ENCODE assay signal across 8 mouse cellular contexts in genomic region chr10:69858897-69859605, GRCm38 (mm10).
DNase-seq lines count a peak whose midpoint lies in the region; ATAC-seq and TF ChIP-seq lines count a peak whose summit lies in the region.
"Had no signal": no experiment of that assay in that cellular context is flagged by ENCODE, and none has a peak within 500 bp of the region (broad histone marks: within the 10 kb centered on the region; RNA-seq: fewer than 3 reads in every experiment).

No protein-coding gene starts in this region.

- DNase-seq in lung, postnatal 4 days = no peak
- peak; percentile 54 to 60 for DNase-seq in cerebellum, postnatal 25 days
- peak in 1 of 2 experiments; percentile 45 for DNase-seq in left cerebral cortex, adult 2 months (ENCODE audit: extremely low spot score in 1 of 2, low spot score in 2 of 2)
- DNase-seq in stomach, postnatal 0 days (ENCODE audit: low spot score) = no peak
- no peak for DNase-seq in thymus, postnatal 25 days
- DNase-seq in heart, adult 8-10 months (ENCODE audit: low spot score) = no peak

- no peak overlapping the region for H3K27ac ChIP-seq in lung, embryonic 15.5 days
- H3K27ac ChIP-seq in left cerebral cortex, adult 2 months = peak overlapping the region; percentile 74
- H3K27ac ChIP-seq in stomach, postnatal 0 days (replicated peaks) = no peak overlapping the region
- H3K27ac ChIP-seq: liver, embryonic 15.5 days had no signal

- no peak for TF ChIP-seq EP300 in stomach, postnatal 0 days (optimal IDR thresholded peaks at IDR 0.05)

- peak; percentile 65; the same call in 1 of the 2 replicates for ATAC-seq in lung, embryonic 15.5 days (ENCODE audit: borderline replicate concordance, extremely low read depth, low FRiP score, low TSS enrichment)
- peak; percentile 54; the same call in 1 of the 2 replicates for ATAC-seq in stomach, postnatal 0 days (ENCODE audit: low FRiP score, low TSS enrichment)

- H3K4me3 ChIP-seq in lung, embryonic 15.5 days = no peak overlapping the region
- no peak overlapping the region for H3K4me3 ChIP-seq in left cerebral cortex, adult 2 months
- no peak overlapping the region for H3K4me3 ChIP-seq in stomach, postnatal 0 days (ENCODE audit: low read depth, low read length)
- H3K4me3 ChIP-seq: liver, embryonic 15.5 days had no signal

- H3K9me3 ChIP-seq in lung, embryonic 15.5 days = no peaks in the 10 kb centered on the region
- H3K9me3 ChIP-seq in stomach, postnatal 0 days (ENCODE audit: control insufficient read depth, low read length) = no peaks in the 10 kb centered on the region
- H3K9me3 ChIP-seq: liver, embryonic 15.5 days had no signal

- WGBS in lung, embryonic 15.5 days = 17% methylated on average over 4 of the region's 4 CpGs
- WGBS in stomach, postnatal 0 days = 31% methylated on average over 4 of the region's 4 CpGs

- no peak; the same call in 1 of the 2 replicates for TF ChIP-seq CTCF in left cerebral cortex, adult 2 months (IDR thresholded peaks at IDR 0.05)
- TF ChIP-seq CTCF in stomach, postnatal 0 days (IDR thresholded peaks at IDR 0.05; ENCODE audit: low read depth) = no peak

- intact Hi-C loops in left cerebral cortex, adult 2 months (cut with DNase I) = loop anchor here (5.0 kb wide), 1 partner anchor 147 kb away; no protein-coding TSS in a partner anchor

- peak overlapping the region; percentile 0; the same call in 1 of the 2 replicates for H3K4me2 ChIP-seq in lung, embryonic 15.5 days
- H3K4me2 ChIP-seq in stomach, postnatal 0 days (replicated peaks; ENCODE audit: low read depth) = no peak overlapping the region
- H3K4me2 ChIP-seq: liver, embryonic 15.5 days had no signal

- H3K36me3 ChIP-seq in lung, embryonic 15.5 days = no peaks in the 10 kb centered on the region
- H3K36me3 ChIP-seq in stomach, postnatal 0 days (ENCODE audit: control insufficient read depth, insufficient read depth, low read length) = no peaks in the 10 kb centered on the region
- H3K36me3 ChIP-seq: liver, embryonic 15.5 days had no signal

- no peak overlapping the region for H3K9ac ChIP-seq in lung, embryonic 15.5 days
- no peak overlapping the region for H3K9ac ChIP-seq in stomach, postnatal 0 days (ENCODE audit: low read length)
- H3K9ac ChIP-seq: liver, embryonic 15.5 days had no signal

- H3K4me1 ChIP-seq in lung, embryonic 15.5 days = peaks cover 10% of the 10 kb centered on the region
- no peaks in the 10 kb centered on the region for H3K4me1 ChIP-seq in stomach, postnatal 0 days (replicated peaks; ENCODE audit: control insufficient read depth, insufficient read depth)

- H3K27me3 ChIP-seq in lung, embryonic 15.5 days = no peaks in the 10 kb centered on the region
- no peaks in the 10 kb centered on the region for H3K27me3 ChIP-seq in stomach, postnatal 0 days (ENCODE audit: control insufficient read depth, insufficient read depth, low read length)
- H3K27me3 ChIP-seq: liver, embryonic 15.5 days had no signal

Comparison
In these comparisons a context has a peak if more than half of its experiments do, and no peak if none do; other contexts are left out.
1. DNase-seq: peak in cerebellum, postnatal 25 days (2 of 2); none in lung, postnatal 4 days (0 of 2), stomach, postnatal 0 days (single experiment), thymus, postnatal 25 days (single experiment) and heart, adult 8-10 months (single experiment).